Mouse (Mus musculus): ENCODE data around the gene Fubp1. TPM values are rescaled to one million over a fixed set of nuclear protein-coding genes. Genes with fewer than 3 reads are reported as not detected.

Gene Fubp1
- total and polyA plus RNA-seq, 3 experiments = 196 to 202 TPM; not detected in 1

DNA sequence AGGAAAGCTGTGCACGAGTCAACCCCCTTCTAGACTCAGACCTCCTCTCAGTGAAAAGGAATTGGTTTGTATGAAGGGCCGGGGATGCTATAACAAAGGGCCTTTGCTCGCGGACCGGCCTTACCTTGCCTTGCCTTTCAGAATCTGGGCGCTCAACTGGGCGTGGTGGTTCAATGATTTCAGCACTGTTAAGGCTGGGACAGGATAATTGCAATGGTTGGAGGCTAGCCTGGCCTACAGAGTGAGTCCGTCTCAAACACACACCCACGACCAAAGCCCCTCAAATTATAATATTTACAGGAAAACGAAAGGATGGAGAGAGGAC is 44.2 kb upstream of the Fubp1 start, which contains the start of gene Gipc2:
Gipc2 (minus strand) TSS at position 132 of the 325 bp plus-strand sequence.
- Histone ChIP-seq H3K27me3 (ENCODE audit: control insufficient read depth in 1 of 2, insufficient read depth in 2 of 2, low read length in 2 of 2) (no peaks in the 10 kb centered on the region), H3K27ac (ENCODE audit: control insufficient read depth, low read depth, low read length) (no peak within 1 kb of the TSS), H3K4me1 (ENCODE audit: control insufficient read depth in 1 of 2, insufficient read depth in 2 of 2, low read length in 2 of 2) (peaks cover 6% of the 10 kb centered on the region in 2 experiments), H3K9me3 (replicated peaks; ENCODE audit: insufficient read depth, low read length) (no peaks in the 10 kb centered on the region), H3K79me2 (ENCODE audit: control insufficient read depth, insufficient read depth, low read length, poor library complexity) (no peaks in the 10 kb centered on the region), H3K4me3 (ENCODE audit: control insufficient read depth in 1 of 2, insufficient read depth in 1 of 2, low read depth in 2 of 2, low read length in 2 of 2) (no peak within 1 kb of the TSS), H3K36me3 (ENCODE audit: control insufficient read depth in 1 of 2, insufficient read depth in 2 of 2, low read length in 2 of 2) (peaks cover 0 to 9% of the 10 kb centered on the region in 2 experiments; a peak in 2 of 4 replicates), H3K9ac (ENCODE audit: control insufficient read depth, low read depth, low read length, poor library complexity, severe bottlenecking) (no peak within 1 kb of the TSS)
- TF ChIP-seq RCOR1 (IDR thresholded peaks at IDR 0.05; ENCODE audit: low read depth, low read length) (no peak), KAT2A (conservative IDR thresholded peaks at IDR 0.05; ENCODE audit: low read depth, low read length) (no peak), BHLHE40 (IDR thresholded peaks at IDR 0.05; ENCODE audit: borderline replicate concordance, low read depth, low read length) (no peak), ZC3H11A (IDR thresholded peaks at IDR 0.05; ENCODE audit: low read depth, low read length) (no peak), TCF12 (IDR thresholded peaks at IDR 0.05; ENCODE audit: low read depth, low read length) (no peak), POLR2AphosphoS2 (IDR thresholded peaks at IDR 0.05; ENCODE audit: low read length) (no peak), USF1 (IDR thresholded peaks at IDR 0.05; ENCODE audit: low read depth, low read length) (no peak), TBP (IDR thresholded peaks at IDR 0.05; ENCODE audit: low read depth, low read length) (no peak)
- no peak for DNase-seq (ENCODE audit: low read depth, low spot score)

DNA sequence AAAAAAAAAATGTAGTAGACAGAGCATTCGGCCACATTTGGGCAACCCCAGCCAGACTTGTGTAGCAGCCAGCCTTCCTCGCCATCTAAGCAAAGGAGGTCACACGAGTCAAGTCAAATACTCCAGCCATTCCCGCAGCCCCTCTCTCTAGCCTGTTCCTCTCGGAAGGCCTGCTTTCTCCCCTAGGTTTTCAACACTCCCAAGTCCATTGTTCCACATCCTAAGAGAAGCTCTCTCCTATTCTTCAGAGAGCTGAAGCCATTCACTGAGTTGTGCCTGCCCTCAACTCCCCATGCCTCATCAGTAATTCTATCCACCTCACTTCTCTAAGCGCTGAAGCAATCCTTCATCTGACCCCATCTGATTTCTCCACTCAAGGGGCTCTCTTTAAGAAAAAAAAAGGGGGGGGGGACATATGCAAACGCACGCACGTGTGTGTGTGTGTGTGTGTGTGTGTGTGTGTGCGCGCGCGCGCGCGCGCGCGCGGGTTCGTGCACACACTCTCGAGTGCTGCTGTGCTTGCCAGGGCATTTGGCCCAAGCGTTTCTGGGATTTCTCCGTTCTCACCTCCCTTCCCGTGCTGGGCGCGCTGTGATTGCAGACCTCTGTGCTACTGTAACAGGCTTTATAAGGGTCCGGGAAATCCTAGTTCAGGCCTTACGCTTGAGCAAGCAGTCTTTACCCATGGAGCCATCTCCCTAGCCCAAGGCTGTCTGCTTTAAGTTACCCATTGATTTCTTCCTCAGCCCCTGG is 43.3 kb upstream of the Fubp1 start:
- no peaks in the 10 kb centered on the region for H3K27me3 ChIP-seq (ENCODE audit: control insufficient read depth in 1 of 2, insufficient read depth in 2 of 2, low read length in 2 of 2)
- H3K79me2 ChIP-seq (ENCODE audit: control insufficient read depth, insufficient read depth, low read length, poor library complexity) = no peaks in the 10 kb centered on the region
- peaks cover 9 to 11% of the 10 kb centered on the region in 2 experiments for H3K4me1 ChIP-seq (ENCODE audit: control insufficient read depth in 1 of 2, insufficient read depth in 2 of 2, low read length in 2 of 2)
- no peak for DNase-seq (ENCODE audit: low read depth, low spot score)
- H3K9ac ChIP-seq (ENCODE audit: control insufficient read depth, low read depth, low read length, poor library complexity, severe bottlenecking) = no peak overlapping the region
- no peak overlapping the region for H3K4me3 ChIP-seq (ENCODE audit: control insufficient read depth in 1 of 2, insufficient read depth in 1 of 2, low read depth in 2 of 2, low read length in 2 of 2)
- TF ChIP-seq NELFE (IDR thresholded peaks at IDR 0.05; ENCODE audit: low read depth, low read length) (no peak), HCFC1 (IDR thresholded peaks at IDR 0.05; ENCODE audit: low read depth, low read length) (no peak), MYB (IDR thresholded peaks at IDR 0.05; ENCODE audit: low read depth, low read length) (no peak), SIN3A (IDR thresholded peaks at IDR 0.05; ENCODE audit: low read length) (no peak), MXI1 (IDR thresholded peaks at IDR 0.05; ENCODE audit: low read depth, low read length) (no peak), POLR2AphosphoS5 (IDR thresholded peaks at IDR 0.05; ENCODE audit: borderline replicate concordance, low read depth, low read length) (no peak), CHD2 (IDR thresholded peaks at IDR 0.05; ENCODE audit: low read length) (no peak), ZKSCAN1 (IDR thresholded peaks at IDR 0.05; ENCODE audit: low read depth, low read length) (no peak), TAL1 (IDR thresholded peaks at IDR 0.05; ENCODE audit: low read length) (no peak)
- H3K9me3 ChIP-seq (replicated peaks; ENCODE audit: insufficient read depth, low read length) = no peaks in the 10 kb centered on the region
- H3K36me3 ChIP-seq (ENCODE audit: control insufficient read depth in 1 of 2, insufficient read depth in 2 of 2, low read length in 2 of 2) = peaks cover 0 to 11% of the 10 kb centered on the region in 2 experiments; a peak in 2 of 4 replicates
- H3K27ac ChIP-seq (ENCODE audit: control insufficient read depth, low read depth, low read length) = no peak overlapping the region

Data from MEL (cell line).